Comparison of ENCODE assay signal across 8 mouse cellular contexts in the genomic region with DNA sequence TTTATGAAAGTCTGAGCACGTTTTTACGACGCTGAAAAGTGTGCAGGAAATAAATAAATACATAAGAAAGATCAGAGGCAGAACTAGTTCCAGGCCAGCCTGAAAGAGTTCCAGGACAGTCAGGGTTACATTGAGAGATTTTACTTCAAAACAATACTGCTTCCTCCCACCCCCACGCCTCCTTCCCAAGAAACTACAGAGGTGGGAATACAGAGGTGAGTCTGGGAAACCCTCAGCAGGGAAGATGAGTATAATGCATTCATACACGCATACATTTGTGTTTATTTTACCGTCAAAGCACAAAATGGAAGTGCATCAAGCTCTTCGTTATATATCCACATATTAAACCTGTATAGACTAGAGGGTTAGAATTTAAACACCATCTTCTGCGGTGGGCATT. TPM values are rescaled to one million over a fixed set of nuclear protein-coding genes. Genes with fewer than 3 reads are reported as not detected.
DNase-seq lines count a peak whose midpoint lies in the region; ATAC-seq and TF ChIP-seq lines count a peak whose summit lies in the region.

No protein-coding gene starts in this region.

- no peak for TF ChIP-seq CTCF in spleen, adult 2 months (IDR thresholded peaks at IDR 0.05; ENCODE audit: extremely low read depth, insufficient read depth, insufficient read length, insufficient replicate concordance)

- peak overlapping the region; percentile 100 for H3K9ac ChIP-seq in midbrain, embryonic 14.5 days (replicated peaks; ENCODE audit: low read length)

- DNase-seq in adrenal gland, postnatal 14 days: peak; percentile 26
- no peak for DNase-seq in adrenal gland, adult 8-10 months
- no peak for DNase-seq in spleen, adult 2 months (ENCODE audit: low read depth in 1 of 2, low spot score in 2 of 2)
- no peak for DNase-seq in spleen, postnatal 36 days (ENCODE audit: low spot score in 2 of 2)
- DNase-seq in midbrain, embryonic 14.5 days: peak; percentile 46
- no peak for DNase-seq in T-cell, adult 2 months (ENCODE audit: low spot score)

- WGBS in spleen, adult 2 months: 4% methylated on average over 8 of the region's 8 CpGs
- 3% methylated on average over 8 of the region's 8 CpGs for WGBS in midbrain, embryonic 14.5 days

- H3K27ac ChIP-seq in spleen, adult 2 months (ENCODE audit: insufficient read depth, low read length): peak overlapping the region; percentile 95
- H3K27ac ChIP-seq in midbrain, embryonic 14.5 days (replicated peaks; ENCODE audit: low read depth, low read length): peak overlapping the region; percentile 100

- peak overlapping the region; percentile 81 for H3K4me3 ChIP-seq in spleen, adult 2 months (ENCODE audit: extremely low read depth, insufficient read depth, insufficient read length)
- peak overlapping the region; percentile 79 for H3K4me3 ChIP-seq in midbrain, embryonic 14.5 days (replicated peaks; ENCODE audit: low read depth, low read length)

- TF ChIP-seq POLR2A in spleen, adult 2 months (IDR thresholded peaks at IDR 0.05; ENCODE audit: low read depth, low read length): no peak

- H3K4me2 ChIP-seq in midbrain, embryonic 14.5 days (ENCODE audit: low read length): peak overlapping the region; percentile 76

- peak; percentile 2 for ATAC-seq in inflammation-experienced regulatory T-cells, adult 6 months
- ATAC-seq in midbrain, embryonic 14.5 days (ENCODE audit: low FRiP score, low TSS enrichment): peak; percentile 14; the same call in 1 of the 2 replicates
- ATAC-seq in megakaryocyte-erythroid progenitor cell, adult 5-6 weeks (replicated peaks; ENCODE audit: low FRiP score, low TSS enrichment, poor library complexity, severe bottlenecking): no peak

- H3K36me3 ChIP-seq in spleen, adult 2 months (ENCODE audit: control insufficient read depth, insufficient read depth, low read length): no peaks in the 10 kb centered on the region
- H3K36me3 ChIP-seq in midbrain, embryonic 14.5 days (ENCODE audit: control insufficient read depth, insufficient read depth, low read length): no peaks in the 10 kb centered on the region

- H3K4me1 ChIP-seq in spleen, adult 2 months (ENCODE audit: control insufficient read depth, insufficient read depth, insufficient read length): peaks cover 2% of the 10 kb centered on the region; the same call in 1 of the 2 replicates
- H3K4me1 ChIP-seq in midbrain, embryonic 14.5 days (ENCODE audit: control insufficient read depth, insufficient read depth, low read length): peaks cover 31% of the 10 kb centered on the region

- no peaks in the 10 kb centered on the region for H3K27me3 ChIP-seq in spleen, adult 2 months (ENCODE audit: control insufficient read depth, insufficient read depth, low read length)
- no peaks in the 10 kb centered on the region for H3K27me3 ChIP-seq in midbrain, embryonic 14.5 days (ENCODE audit: control insufficient read depth, insufficient read depth, low read length)

- H3K9me3 ChIP-seq in midbrain, embryonic 14.5 days (ENCODE audit: control insufficient read depth, low read length): no peaks in the 10 kb centered on the region

RNA-seq across cellular contexts. Expression of gene Etv6, which starts 1.1 kb away (rescaled TPM):
- total RNA-seq in adrenal gland, postnatal 14 days (2021): 35.7 and 38.2 TPM in 2 replicates
- total RNA-seq in adrenal gland, adult 8-10 months (2022): 10 to 100 TPM; 40.4 to 49.6 (median 43.5) TPM
- polyA plus RNA-seq in spleen, adult 2 months (2012; rRNA removed): 21.6 and 35.2 TPM in 2 replicates
- polyA plus RNA-seq in inflammation-experienced regulatory T-cells, adult 6 months (2017; shearing (Covaris generic)): 10 to 100 TPM; 10.0 to 16.8 (median 11.9) TPM
- polyA plus RNA-seq in midbrain, embryonic 14.5 days (2014; fragmentation: Nextera tagmentation; extraction: Ambion mirVana): 4.1 and 7.9 TPM in 2 replicates
- 30.8 and 38.8 TPM in 2 replicates for total RNA-seq in megakaryocyte-erythroid progenitor cell, adult 5-6 weeks (2014; fragmentation: Nextera tagmentation)
- total RNA-seq in megakaryocyte-erythroid progenitor cell, adult 5-6 weeks (2017): 24.7 and 34.1 TPM in 2 replicates

Comparison
In these comparisons a context has a peak if more than half of its experiments do, and no peak if none do; other contexts are left out.
1. DNase-seq: peak in adrenal gland, postnatal 14 days (single experiment) and midbrain, embryonic 14.5 days (single experiment); none in adrenal gland, adult 8-10 months (single experiment), spleen, adult 2 months (0 of 2), spleen, postnatal 36 days (0 of 2) and T-cell, adult 2 months (single experiment).